Mouse (Mus musculus): ENCODE data around the gene Mrps15.
"Not testable (repeated sequence)": the region's sequence is repeated elsewhere in the genome, so short reads cannot be mapped to it uniquely, and the experiment has no call there.

Gene Mrps15

GRCm38 (mm10) chr4:126079266-126079665 lies 32.5 kb downstream of the Mrps15 start:
- DNase-seq: no peak

- DNase-seq: no peak
Measured at GRCm38 (mm10) chr4:126081601-126082000, 34.9 kb downstream of the Mrps15 start.

- no peak for DNase-seq
Measured at GRCm38 (mm10) chr4:126083021-126083420, 36.3 kb downstream of the Mrps15 start.

GRCm38 (mm10) chr4:126084382-126084781 lies 37.7 kb downstream of the Mrps15 start:
- DNase-seq: no peak

- DNase-seq: peak; percentile 91
Measured at GRCm38 (mm10) chr4:126085996-126086576, 39.4 kb downstream of the Mrps15 start.

- DNase-seq: no peak
Measured at GRCm38 (mm10) chr4:126090101-126090847, 43.5 kb downstream of the Mrps15 start.

- no peak for DNase-seq
Measured at GRCm38 (mm10) chr4:126090848-126091124, 44.1 kb downstream of the Mrps15 start.

- no peak for DNase-seq
Measured at GRCm38 (mm10) chr4:126091873-126092272, 45.1 kb downstream of the Mrps15 start.

- not testable (repeated sequence) for DNase-seq
Measured at GRCm38 (mm10) chr4:126095622-126096430, 49.1 kb downstream of the Mrps15 start.

- peak; percentile 97 for DNase-seq
Measured at GRCm38 (mm10) chr4:126096464-126097111, 49.9 kb downstream of the Mrps15 start, which contains the start of gene Lsm10. Lsm10 (plus strand) TSS chr4:126096623.

GRCm38 (mm10) chr4:126097711-126098253 lies 51.1 kb downstream of the Mrps15 start:
- no peak for DNase-seq

- DNase-seq: no peak
Measured at GRCm38 (mm10) chr4:126099365-126099764, 52.6 kb downstream of the Mrps15 start.

- DNase-seq: no peak
Measured at GRCm38 (mm10) chr4:126100764-126101163, 54.0 kb downstream of the Mrps15 start.

- peak; percentile 59 for DNase-seq
Measured at GRCm38 (mm10) chr4:126102061-126102841, 55.5 kb downstream of the Mrps15 start.

GRCm38 (mm10) chr4:126103057-126103581 lies 56.4 kb downstream of the Mrps15 start:
- peak; percentile 87 for DNase-seq

GRCm38 (mm10) chr4:126103590-126104068 lies 56.9 kb downstream of the Mrps15 start, which contains the start of gene Stk40:
Stk40 (plus strand) TSS chr4:126103957.
- peak; percentile 98 for DNase-seq

GRCm38 (mm10) chr4:126104261-126105075 lies 57.7 kb downstream of the Mrps15 start:
- DNase-seq: peak; percentile 78

Measured in kidney, postnatal 10 days (tissue).